Mouse (Mus musculus) liver, postnatal 0 days (tissue): ENCODE measurements around the gene Lhfp.

Experiments
- CTCF ChIP-seq: sonication (generic); IDR thresholded peaks from 2 replicates; pipeline ENCODE4 v1.5.1; 2016; ENCODE audit warnings: antibody characterized with exemption, low read depth
- EP300 ChIP-seq: IDR thresholded peaks from 2 replicates; pipeline ENCODE4 v1.6.1; 2016; ENCODE audit warnings: antibody characterized with exemption, low read depth, mild to moderate bottlenecking

DNA sequence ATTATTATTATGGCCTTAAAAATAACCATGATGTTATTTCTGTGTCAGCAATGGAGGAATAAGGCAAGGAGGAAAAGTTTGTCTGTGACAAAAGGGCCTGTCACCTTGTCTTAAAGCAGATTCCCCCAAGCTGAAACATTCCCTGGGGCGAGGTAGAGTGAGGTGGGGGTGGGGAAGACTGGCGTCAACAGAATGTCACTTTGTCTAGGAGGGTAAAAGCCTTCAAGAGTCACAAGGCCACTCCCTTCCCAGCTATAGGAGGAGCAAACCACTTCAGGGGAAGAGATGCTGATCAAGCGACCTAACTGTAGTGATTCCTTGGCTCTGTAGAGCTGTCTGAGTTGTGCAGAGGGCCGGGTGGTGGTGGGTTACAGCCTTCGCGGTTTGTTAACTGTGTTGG lies 9.7 kb upstream of the Lhfp start:
- TF ChIP-seq CTCF (no peak), EP300 (no peak)
